Mouse (Mus musculus): ENCODE data around the gene Tsga10ip. TPM values are rescaled to one million over a fixed set of nuclear protein-coding genes. Genes with fewer than 3 reads are reported as not detected.
"Not testable (repeated sequence)": the region's sequence is repeated elsewhere in the genome, so short reads cannot be mapped to it uniquely, and the experiment has no call there.

The Tsga10ip gene
- polyA plus RNA-seq, 1 experiment from 2014 or later: 0.15 TPM

- H3K9ac ChIP-seq (replicated peaks; ENCODE audit: low read length): no peak overlapping the region
- no peaks in the 10 kb centered on the region for H3K36me3 ChIP-seq (replicated peaks; ENCODE audit: control insufficient read depth, insufficient read depth, low read depth, low read length)
- DNase-seq (ENCODE audit: low spot score) (no peak), ATAC-seq (replicated peaks; ENCODE audit: insufficient number of reproducible peaks, low FRiP score, low TSS enrichment, low read depth) (no peak)
- no peaks in the 10 kb centered on the region for H3K9me3 ChIP-seq (replicated peaks; ENCODE audit: control insufficient read depth, low read length)
- H3K4me3 ChIP-seq (ENCODE audit: low read depth, low read length): no peak overlapping the region
- no peak overlapping the region for H3K4me2 ChIP-seq (ENCODE audit: low read depth, low read length)
- H3K4me1 ChIP-seq (ENCODE audit: control insufficient read depth, insufficient read depth, low read length): no peaks in the 10 kb centered on the region
- H3K27me3 ChIP-seq (ENCODE audit: control insufficient read depth, insufficient read depth, low read length): no peaks in the 10 kb centered on the region
- no peak overlapping the region for H3K27ac ChIP-seq (replicated peaks; ENCODE audit: low read depth, low read length)
- WGBS: 84% methylated on average over 5 of the region's 5 CpGs
Measured at GRCm38 (mm10) chr19:5410641-5411040, 8.3 kb upstream of the Tsga10ip start.

GRCm38 (mm10) chr19:5409068-5409467 lies 6.7 kb upstream of the Tsga10ip start:
- no peak for ATAC-seq (replicated peaks; ENCODE audit: insufficient number of reproducible peaks, low FRiP score, low TSS enrichment, low read depth)
- WGBS: 54% methylated on average over 5 of the region's 5 CpGs
- Histone ChIP-seq H3K4me1 (ENCODE audit: control insufficient read depth, insufficient read depth, low read length) (no peaks in the 10 kb centered on the region), H3K36me3 (replicated peaks; ENCODE audit: control insufficient read depth, insufficient read depth, low read depth, low read length) (no peaks in the 10 kb centered on the region), H3K4me3 (ENCODE audit: low read depth, low read length) (no peak overlapping the region), H3K9me3 (replicated peaks; ENCODE audit: control insufficient read depth, low read length) (no peaks in the 10 kb centered on the region), H3K4me2 (ENCODE audit: low read depth, low read length) (no peak overlapping the region), H3K27me3 (ENCODE audit: control insufficient read depth, insufficient read depth, low read length) (no peaks in the 10 kb centered on the region), H3K9ac (replicated peaks; ENCODE audit: low read length) (no peak overlapping the region), H3K27ac (replicated peaks; ENCODE audit: low read depth, low read length) (no peak overlapping the region)
- peak; percentile 44 for DNase-seq (ENCODE audit: low spot score)

- H3K4me2 ChIP-seq (ENCODE audit: low read depth, low read length): peak overlapping the region; percentile 73; the same call in 1 of the 2 replicates
- no peaks in the 10 kb centered on the region for H3K4me1 ChIP-seq (ENCODE audit: control insufficient read depth, insufficient read depth, low read length)
- no peaks in the 10 kb centered on the region for H3K27me3 ChIP-seq (ENCODE audit: control insufficient read depth, insufficient read depth, low read length)
- H3K9ac ChIP-seq (replicated peaks; ENCODE audit: low read length): no peak overlapping the region
- no peaks in the 10 kb centered on the region for H3K36me3 ChIP-seq (replicated peaks; ENCODE audit: control insufficient read depth, insufficient read depth, low read depth, low read length)
- WGBS: 91% methylated on average over 13 of the region's 13 CpGs
- no peak for ATAC-seq (replicated peaks; ENCODE audit: insufficient number of reproducible peaks, low FRiP score, low TSS enrichment, low read depth)
- H3K4me3 ChIP-seq (ENCODE audit: low read depth, low read length): no peak overlapping the region
- H3K27ac ChIP-seq (replicated peaks; ENCODE audit: low read depth, low read length): no peak overlapping the region
- H3K9me3 ChIP-seq (replicated peaks; ENCODE audit: control insufficient read depth, low read length): no peaks in the 10 kb centered on the region
- DNase-seq (ENCODE audit: low spot score): no peak
Measured at GRCm38 (mm10) chr19:5408057-5409001, 6.0 kb upstream of the Tsga10ip start.

- H3K4me3 ChIP-seq (ENCODE audit: low read depth, low read length): peak overlapping the region; percentile 58
- peak overlapping the region; percentile 73 for H3K9ac ChIP-seq (replicated peaks; ENCODE audit: low read length)
- peak overlapping the region; percentile 73 for H3K4me2 ChIP-seq (ENCODE audit: low read depth, low read length)
- no peaks in the 10 kb centered on the region for H3K36me3 ChIP-seq (replicated peaks; ENCODE audit: control insufficient read depth, insufficient read depth, low read depth, low read length)
- H3K4me1 ChIP-seq (ENCODE audit: control insufficient read depth, insufficient read depth, low read length): no peaks in the 10 kb centered on the region
- no peaks in the 10 kb centered on the region for H3K9me3 ChIP-seq (replicated peaks; ENCODE audit: control insufficient read depth, low read length)
- WGBS: 20% methylated on average over 7 of the region's 7 CpGs
- ATAC-seq (replicated peaks; ENCODE audit: insufficient number of reproducible peaks, low FRiP score, low TSS enrichment, low read depth) (0 out of 2 replicates have a peak, but pooled peaks have one; percentile 24), DNase-seq (ENCODE audit: low spot score) (peak; percentile 75)
- H3K27ac ChIP-seq (replicated peaks; ENCODE audit: low read depth, low read length): peak overlapping the region; percentile 75
- no peaks in the 10 kb centered on the region for H3K27me3 ChIP-seq (ENCODE audit: control insufficient read depth, insufficient read depth, low read length)
Measured at GRCm38 (mm10) chr19:5407133-5407532, 4.8 kb upstream of the Tsga10ip start.

GRCm38 (mm10) chr19:5406531-5407126 lies 4.3 kb upstream of the Tsga10ip start:
- H3K27ac ChIP-seq (replicated peaks; ENCODE audit: low read depth, low read length): peak overlapping the region; percentile 75
- not testable (repeated sequence) for H3K27me3 ChIP-seq (ENCODE audit: control insufficient read depth, insufficient read depth, low read length); H3K4me1 ChIP-seq (ENCODE audit: control insufficient read depth, insufficient read depth, low read length); H3K36me3 ChIP-seq (replicated peaks; ENCODE audit: control insufficient read depth, insufficient read depth, low read depth, low read length); H3K9me3 ChIP-seq (replicated peaks; ENCODE audit: control insufficient read depth, low read length)
- H3K4me2 ChIP-seq (ENCODE audit: low read depth, low read length): peak overlapping the region; percentile 73
- peak; percentile 66 for ATAC-seq (replicated peaks; ENCODE audit: insufficient number of reproducible peaks, low FRiP score, low TSS enrichment, low read depth)
- 14% methylated on average over 21 of the region's 25 CpGs for WGBS
- H3K9ac ChIP-seq (replicated peaks; ENCODE audit: low read length): peak overlapping the region; percentile 73
- H3K4me3 ChIP-seq (ENCODE audit: low read depth, low read length): peak overlapping the region; percentile 58
- DNase-seq (ENCODE audit: low spot score): peak; percentile 55

GRCm38 (mm10) chr19:5405924-5406323 lies 3.6 kb upstream of the Tsga10ip start:
- Histone ChIP-seq H3K4me1 (ENCODE audit: control insufficient read depth, insufficient read depth, low read length) (no peaks in the 10 kb centered on the region), H3K36me3 (replicated peaks; ENCODE audit: control insufficient read depth, insufficient read depth, low read depth, low read length) (no peaks in the 10 kb centered on the region), H3K27ac (replicated peaks; ENCODE audit: low read depth, low read length) (0 out of 2 replicates have a peak overlapping the region, but pooled peaks have one; percentile 3), H3K9me3 (replicated peaks; ENCODE audit: control insufficient read depth, low read length) (no peaks in the 10 kb centered on the region), H3K27me3 (ENCODE audit: control insufficient read depth, insufficient read depth, low read length) (no peaks in the 10 kb centered on the region), H3K4me2 (ENCODE audit: low read depth, low read length) (peak overlapping the region; percentile 39), H3K4me3 (ENCODE audit: low read depth, low read length) (peak overlapping the region; percentile 35), H3K9ac (replicated peaks; ENCODE audit: low read length) (peak overlapping the region; percentile 47)
- peak; percentile 24 for DNase-seq (ENCODE audit: low spot score)
- WGBS: 32% methylated on average over 7 of the region's 7 CpGs
- ATAC-seq (replicated peaks; ENCODE audit: insufficient number of reproducible peaks, low FRiP score, low TSS enrichment, low read depth): no peak

GRCm38 (mm10) chr19:5401073-5401472 lies 1.3 kb downstream of the Tsga10ip start:
- H3K36me3 ChIP-seq (replicated peaks; ENCODE audit: control insufficient read depth, insufficient read depth, low read depth, low read length); ATAC-seq (replicated peaks; ENCODE audit: insufficient number of reproducible peaks, low FRiP score, low TSS enrichment, low read depth); H3K27ac ChIP-seq (replicated peaks; ENCODE audit: low read depth, low read length); H3K4me1 ChIP-seq (ENCODE audit: control insufficient read depth, insufficient read depth, low read length); H3K4me2 ChIP-seq (ENCODE audit: low read depth, low read length); H3K9ac ChIP-seq (replicated peaks; ENCODE audit: low read length); DNase-seq (ENCODE audit: low spot score); H3K4me3 ChIP-seq (ENCODE audit: low read depth, low read length); H3K27me3 ChIP-seq (ENCODE audit: control insufficient read depth, insufficient read depth, low read length); H3K9me3 ChIP-seq (replicated peaks; ENCODE audit: control insufficient read depth, low read length): not testable (repeated sequence)
- WGBS: 74% methylated on average over 4 of the region's 4 CpGs

- H3K4me1 ChIP-seq (ENCODE audit: control insufficient read depth, insufficient read depth, low read length): no peaks in the 10 kb centered on the region
- no peak overlapping the region for H3K4me2 ChIP-seq (ENCODE audit: low read depth, low read length)
- no peaks in the 10 kb centered on the region for H3K9me3 ChIP-seq (replicated peaks; ENCODE audit: control insufficient read depth, low read length)
- no peak overlapping the region for H3K9ac ChIP-seq (replicated peaks; ENCODE audit: low read length)
- H3K36me3 ChIP-seq (replicated peaks; ENCODE audit: control insufficient read depth, insufficient read depth, low read depth, low read length): no peaks in the 10 kb centered on the region
- 72% methylated on average over 4 of the region's 4 CpGs for WGBS
- H3K4me3 ChIP-seq (ENCODE audit: low read depth, low read length): no peak overlapping the region
- no peaks in the 10 kb centered on the region; the same call in 1 of the 2 replicates for H3K27me3 ChIP-seq (ENCODE audit: control insufficient read depth, insufficient read depth, low read length)
- no peak for ATAC-seq (replicated peaks; ENCODE audit: insufficient number of reproducible peaks, low FRiP score, low TSS enrichment, low read depth)
- no peak overlapping the region for H3K27ac ChIP-seq (replicated peaks; ENCODE audit: low read depth, low read length)
- no peak for DNase-seq (ENCODE audit: low spot score)
Measured at GRCm38 (mm10) chr19:5395371-5395770, 7.0 kb downstream of the Tsga10ip start.
